Mouse (Mus musculus): ENCODE results near the gene Zfp944.
"Not testable (repeated sequence)": the region's sequence is repeated elsewhere in the genome, so short reads cannot be mapped to it uniquely, and the experiment has no call there.

Gene Zfp944

GRCm38 (mm10) chr17:22361101-22361781 lies at the start of gene Zfp944, which contains the start of gene Zfp758:
Gene Zfp944, minus strand, starts transcription at chr17:22361400.
Gene Zfp758, plus strand, starts transcription at chr17:22361453.
- peak; percentile 7 to 11 for DNase-seq (ENCODE audit: low spot score in 2 of 2)

- DNase-seq (ENCODE audit: low spot score in 2 of 2), result no peak
These were observed 49.6 kb upstream of the Zfp944 start for GRCm38 (mm10) chr17:22410756-22411155.

- DNase-seq (ENCODE audit: low spot score in 2 of 2), result no peak
These were observed 2.7 kb upstream of the Zfp944 start for GRCm38 (mm10) chr17:22363895-22364294.

- DNase-seq (ENCODE audit: low spot score in 2 of 2), result no peak
These were observed 628 bp downstream of the Zfp944 start for GRCm38 (mm10) chr17:22360572-22360971.

- peak in 1 of 2 experiments; percentile 4 for DNase-seq (ENCODE audit: low spot score in 2 of 2)
These were observed 8.4 kb downstream of the Zfp944 start for GRCm38 (mm10) chr17:22352794-22353193.

GRCm38 (mm10) chr17:22315247-22315646 lies 46.0 kb downstream of the Zfp944 start:
- not testable (repeated sequence) for DNase-seq (ENCODE audit: low spot score in 2 of 2)

GRCm38 (mm10) chr17:22314730-22315226 lies 46.4 kb downstream of the Zfp944 start, which contains the start of gene CT030661.1:
Gene CT030661.1, minus strand, starts transcription at chr17:22314837.
- DNase-seq (ENCODE audit: low spot score in 2 of 2), result peak; percentile 88 to 96

GRCm38 (mm10) chr17:22314219-22314618 lies 47.0 kb downstream of the Zfp944 start:
- not testable (repeated sequence) for DNase-seq (ENCODE audit: low spot score in 2 of 2)

Data from right cerebral cortex, postnatal 36 days (tissue).